Mouse (Mus musculus): ENCODE measurements around the gene Pramef20.
"Not testable (repeated sequence)": the region's sequence is repeated elsewhere in the genome, so short reads cannot be mapped to it uniquely, and the experiment has no call there.

DNA sequence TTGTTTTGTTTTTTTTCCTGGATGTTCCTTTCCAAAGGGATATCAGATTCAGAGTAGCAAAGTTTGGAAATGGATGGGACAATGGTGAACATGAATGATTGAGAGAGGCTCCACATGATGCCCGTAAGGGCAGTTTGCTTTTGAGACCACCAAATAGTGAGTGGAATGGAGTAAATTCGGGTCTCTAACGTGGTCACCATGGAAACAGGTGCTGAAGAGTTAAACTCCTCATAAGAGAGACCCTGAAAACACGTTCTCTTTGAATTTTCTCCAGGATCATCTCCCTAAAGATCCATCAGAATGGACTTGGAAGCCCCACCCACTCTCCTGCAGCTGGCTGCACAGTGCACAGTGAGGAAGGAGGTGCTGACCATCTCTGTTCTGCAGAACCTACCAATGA lies 47.8 kb downstream of the Pramef20 start, which contains the start of gene Gm13128:
- TF ChIP-seq CTCF (IDR thresholded peaks at IDR 0.05; ENCODE audit: extremely low read depth, insufficient read depth, insufficient read length, insufficient replicate concordance); POLR2A (IDR thresholded peaks at IDR 0.05; ENCODE audit: low read depth, low read length): not testable (repeated sequence)

All from spleen, adult 2 months (tissue).